Mouse (Mus musculus): ENCODE measurements around the gene 4930404N11Rik. TPM values are rescaled to one million over a fixed set of nuclear protein-coding genes. Genes with fewer than 3 reads are reported as not detected.

4930404N11Rik gene
- total RNA-seq (2014; rRNA removed; ENCODE audit: low replicate concordance) (not detected in 2 replicates), polyA plus RNA-seq (2015; fragmentation: Nextera tagmentation; extraction: Ambion mirVana) (0.68 and 1.0 TPM in 2 replicates)

- H3K4me2 ChIP-seq (ENCODE audit: low read depth, low read length), result peak within 1 kb of the TSS; percentile 68
- H3K9me3 ChIP-seq (replicated peaks; ENCODE audit: control insufficient read depth, low read length), result no peaks in the 10 kb centered on the region
- peak within 1 kb of the TSS; percentile 41 for H3K4me3 ChIP-seq (ENCODE audit: low read depth, low read length)
- no peak within 1 kb of the TSS for H3K27ac ChIP-seq (ENCODE audit: low read depth)
- 0 out of 2 replicates have a peak within 1 kb of the TSS, but pooled peaks have one; percentile 51 for H3K9ac ChIP-seq (replicated peaks; ENCODE audit: low read depth, low read length)
- TF ChIP-seq CTCF (IDR thresholded peaks at IDR 0.05; ENCODE audit: low read depth) (no peak), EP300 (IDR thresholded peaks at IDR 0.05; ENCODE audit: low read depth) (no peak)
- no peak for ATAC-seq (ENCODE audit: insufficient read depth, low read depth)
- no peak for DNase-seq (ENCODE audit: low spot score)
- H3K27me3 ChIP-seq (ENCODE audit: control insufficient read depth, insufficient read depth, low read length), result peaks cover 3% of the 10 kb centered on the region; the same call in 1 of the 2 replicates
- WGBS, result 31% methylated on average over 12 of the region's 12 CpGs
- H3K36me3 ChIP-seq (replicated peaks; ENCODE audit: control insufficient read depth, insufficient read depth, low read length), result peaks cover 53% of the 10 kb centered on the region
- peaks cover 31% of the 10 kb centered on the region for H3K4me1 ChIP-seq (ENCODE audit: control insufficient read depth, insufficient read depth)
Measured at GRCm38 (mm10) chr10:81365672-81366476, at the start of gene 4930404N11Rik. TSS of gene 4930404N11Rik (minus strand) at chr10:81365816.

- ATAC-seq (ENCODE audit: insufficient read depth, low read depth) (no peak), DNase-seq (ENCODE audit: low spot score) (no peak)
- 74% methylated on average over 5 of the region's 5 CpGs for WGBS
- Histone ChIP-seq H3K9me3 (replicated peaks; ENCODE audit: control insufficient read depth, low read length) (no peaks in the 10 kb centered on the region), H3K27ac (ENCODE audit: low read depth) (peak overlapping the region; percentile 97), H3K36me3 (replicated peaks; ENCODE audit: control insufficient read depth, insufficient read depth, low read length) (peaks cover 9% of the 10 kb centered on the region), H3K4me3 (ENCODE audit: low read depth, low read length) (no peak overlapping the region), H3K4me2 (ENCODE audit: low read depth, low read length) (no peak overlapping the region), H3K4me1 (ENCODE audit: control insufficient read depth, insufficient read depth) (peaks cover 88% of the 10 kb centered on the region), H3K27me3 (ENCODE audit: control insufficient read depth, insufficient read depth, low read length) (no peaks in the 10 kb centered on the region), H3K9ac (replicated peaks; ENCODE audit: low read depth, low read length) (no peak overlapping the region)
- TF ChIP-seq CTCF (IDR thresholded peaks at IDR 0.05; ENCODE audit: low read depth) (no peak), EP300 (IDR thresholded peaks at IDR 0.05; ENCODE audit: low read depth) (no peak)
Measured at GRCm38 (mm10) chr10:81415146-81415545, 49.5 kb upstream of the 4930404N11Rik start.

GRCm38 (mm10) chr10:81414682-81415081 is 49.1 kb upstream of the 4930404N11Rik start:
- no peaks in the 10 kb centered on the region for H3K27me3 ChIP-seq (ENCODE audit: control insufficient read depth, insufficient read depth, low read length)
- no peaks in the 10 kb centered on the region for H3K9me3 ChIP-seq (replicated peaks; ENCODE audit: control insufficient read depth, low read length)
- H3K36me3 ChIP-seq (replicated peaks; ENCODE audit: control insufficient read depth, insufficient read depth, low read length), result peaks cover 6% of the 10 kb centered on the region; the same call in 1 of the 2 replicates
- peaks cover 88% of the 10 kb centered on the region for H3K4me1 ChIP-seq (ENCODE audit: control insufficient read depth, insufficient read depth)
- ATAC-seq (ENCODE audit: insufficient read depth, low read depth), result no peak
- no peak overlapping the region for H3K4me2 ChIP-seq (ENCODE audit: low read depth, low read length)
- no peak for DNase-seq (ENCODE audit: low spot score)
- H3K9ac ChIP-seq (replicated peaks; ENCODE audit: low read depth, low read length), result no peak overlapping the region
- H3K27ac ChIP-seq (ENCODE audit: low read depth), result peak overlapping the region; percentile 97
- TF ChIP-seq CTCF (IDR thresholded peaks at IDR 0.05; ENCODE audit: low read depth), result no peak
- no peak for TF ChIP-seq EP300 (IDR thresholded peaks at IDR 0.05; ENCODE audit: low read depth)
- H3K4me3 ChIP-seq (ENCODE audit: low read depth, low read length), result no peak overlapping the region

GRCm38 (mm10) chr10:81413310-81414261 is 48.0 kb upstream of the 4930404N11Rik start:
- 0 out of 2 replicates have a peak overlapping the region, but pooled peaks have one; percentile 6 for H3K9ac ChIP-seq (replicated peaks; ENCODE audit: low read depth, low read length)
- no peaks in the 10 kb centered on the region for H3K27me3 ChIP-seq (ENCODE audit: control insufficient read depth, insufficient read depth, low read length)
- peaks cover 83% of the 10 kb centered on the region for H3K4me1 ChIP-seq (ENCODE audit: control insufficient read depth, insufficient read depth)
- H3K4me2 ChIP-seq (ENCODE audit: low read depth, low read length), result peak overlapping the region; percentile 48
- TF ChIP-seq CTCF (IDR thresholded peaks at IDR 0.05; ENCODE audit: low read depth) (no peak), EP300 (IDR thresholded peaks at IDR 0.05; ENCODE audit: low read depth) (peak; percentile 99)
- 34% methylated on average over 25 of the region's 26 CpGs for WGBS
- H3K36me3 ChIP-seq (replicated peaks; ENCODE audit: control insufficient read depth, insufficient read depth, low read length), result peaks cover 1% of the 10 kb centered on the region; the same call in 1 of the 2 replicates
- H3K27ac ChIP-seq (ENCODE audit: low read depth), result peak overlapping the region; percentile 97
- ATAC-seq (ENCODE audit: insufficient read depth, low read depth) (peak; percentile 21), DNase-seq (ENCODE audit: low spot score) (peak; percentile 72)
- H3K9me3 ChIP-seq (replicated peaks; ENCODE audit: control insufficient read depth, low read length), result no peaks in the 10 kb centered on the region
- H3K4me3 ChIP-seq (ENCODE audit: low read depth, low read length), result no peak overlapping the region

Data from heart, postnatal 0 days (tissue).